Mouse (Mus musculus) cerebellum, adult (tissue): Measurements from ENCODE around the gene Ddx10.
"Not testable (repeated sequence)": the region's sequence is repeated elsewhere in the genome, so short reads cannot be mapped to it uniquely, and the experiment has no call there.

Experiments used
- ATAC-seq: cut with Nextera tagmentation; 2 replicates; pipeline ENCODE4 v1.9.2; 2017; ENCODE audit warnings: mild to moderate bottlenecking, moderate library complexity, mixed read lengths; ENCODE audit not compliant: insufficient number of reproducible peaks, low FRiP score, low TSS enrichment

Gene Ddx10

GRCm38 (mm10) chr9:53173258-53173657 is 74.6 kb downstream of the Ddx10 start:
- ATAC-seq: no peak

GRCm38 (mm10) chr9:53144266-53144665 is 103.6 kb downstream of the Ddx10 start:
- ATAC-seq: no peak; the same call in 1 of the 2 replicates

GRCm38 (mm10) chr9:53143508-53143907 is 104.3 kb downstream of the Ddx10 start:
- no peak for ATAC-seq

- ATAC-seq: not testable (repeated sequence)
These were observed 105.4 kb downstream of the Ddx10 start for GRCm38 (mm10) chr9:53142424-53142823.

- no peak for ATAC-seq
These were observed 107.2 kb downstream of the Ddx10 start for GRCm38 (mm10) chr9:53140610-53141165.

- ATAC-seq: no peak
These were observed 115.0 kb downstream of the Ddx10 start for GRCm38 (mm10) chr9:53132826-53133225.

GRCm38 (mm10) chr9:53130460-53130859 is 117.4 kb downstream of the Ddx10 start:
- no peak for ATAC-seq

- ATAC-seq: no peak
These were observed 146.8 kb downstream of the Ddx10 start for GRCm38 (mm10) chr9:53101103-53101502.

GRCm38 (mm10) chr9:53095319-53096165 is 152.3 kb downstream of the Ddx10 start:
- no peak for ATAC-seq

GRCm38 (mm10) chr9:53094536-53094935 is 153.3 kb downstream of the Ddx10 start:
- no peak for ATAC-seq

GRCm38 (mm10) chr9:53077626-53078025 is 170.2 kb downstream of the Ddx10 start:
- no peak for ATAC-seq

- ATAC-seq: no peak
These were observed 171.9 kb downstream of the Ddx10 start for GRCm38 (mm10) chr9:53075931-53076330.

GRCm38 (mm10) chr9:53074443-53074842 is 173.4 kb downstream of the Ddx10 start:
- ATAC-seq: no peak

- ATAC-seq: no peak
These were observed 174.2 kb downstream of the Ddx10 start for GRCm38 (mm10) chr9:53073576-53074112.

- ATAC-seq: no peak
These were observed 175.8 kb downstream of the Ddx10 start for GRCm38 (mm10) chr9:53072088-53072487.

- ATAC-seq: no peak
These were observed 176.9 kb downstream of the Ddx10 start for GRCm38 (mm10) chr9:53070875-53071524.

GRCm38 (mm10) chr9:53068166-53068565 is 179.7 kb downstream of the Ddx10 start:
- ATAC-seq: no peak

- ATAC-seq: no peak
These were observed 181.4 kb downstream of the Ddx10 start for GRCm38 (mm10) chr9:53066428-53066827.

GRCm38 (mm10) chr9:53065028-53065427 is 182.8 kb downstream of the Ddx10 start:
- no peak for ATAC-seq

- ATAC-seq: no peak
These were observed 183.3 kb downstream of the Ddx10 start for GRCm38 (mm10) chr9:53064531-53064930.

GRCm38 (mm10) chr9:53055306-53055705 is 192.5 kb downstream of the Ddx10 start:
- no peak for ATAC-seq
